Mouse (Mus musculus) heart, adult 2 months (tissue): ENCODE measurements at regions not wholly inside any gene's neighbourhood (a gene's known extent, or its start where the extent isn't known, plus 50 kb on each side); places are given as distances from the start of the nearest gene placed in this dataset.

Source experiments
- DNase-seq, 2 experiments: peaks; one replicate each; pipeline ENCODE4 v3.0.0; 2021
- H3K27ac ChIP-seq: fragments of 200-600 bp; 2 replicates; pipeline ENCODE4 v1.8.1; 2022
- H3K27me3 ChIP-seq: fragments of 200-500 bp; 2 replicates; pipeline ENCODE4 v1.6.1; 2012; ENCODE audit warnings: mild to moderate bottlenecking, low read length, inconsistent platforms, mixed read lengths; ENCODE audit not compliant: control insufficient read depth, insufficient read depth
- H3K36me3 ChIP-seq: fragments of 200-500 bp; 2 replicates; pipeline ENCODE4 v1.6.1; 2012; ENCODE audit warnings: low read length, inconsistent platforms; ENCODE audit not compliant: control insufficient read depth, insufficient read depth
- H3K4me1 ChIP-seq: fragments of 200-500 bp; 2 replicates; pipeline ENCODE4 v1.6.1; 2011; ENCODE audit warnings: low read length; ENCODE audit not compliant: control insufficient read depth, insufficient read depth
- H3K4me3 ChIP-seq: fragments of 200-600 bp; 2 replicates; pipeline ENCODE4 v1.8.1; 2022
- H3K79me2 ChIP-seq: fragments of 200-500 bp; replicated peaks from 2 replicates; pipeline ENCODE4 v1.6.1; 2012; ENCODE audit warnings: mild to moderate bottlenecking, inconsistent platforms, low read length, moderate library complexity, mixed read lengths; ENCODE audit not compliant: control insufficient read depth, insufficient read depth
- H3K9ac ChIP-seq: fragments of 200-500 bp; 2 replicates; pipeline ENCODE4 v1.6.1; 2012; ENCODE audit warnings: low read depth, mild to moderate bottlenecking, control low read depth, inconsistent platforms, low read length, mixed read lengths
- CTCF ChIP-seq: fragments of 200-600 bp; IDR thresholded peaks from 2 replicates; pipeline ENCODE4 v1.8.1; 2022; ENCODE audit warnings: antibody characterized with exemption, mild to moderate bottlenecking, moderate library complexity
- EP300 ChIP-seq: fragments of 200-500 bp; IDR thresholded peaks from 2 replicates; pipeline ENCODE4 v1.6.1; 2011; ENCODE audit warnings: low read depth, low read length, control low read depth; ENCODE audit not compliant: insufficient read depth
- POLR2A ChIP-seq: fragments of 200-500 bp; IDR thresholded peaks from 2 replicates; pipeline ENCODE4 v1.6.1; 2011; ENCODE audit warnings: mild to moderate bottlenecking, low read depth, low read length, control low read depth; ENCODE audit not compliant: insufficient read depth
- WGBS: fragments of 180-500 bp; shearing (Covaris S2); methylation state at CpG from one replicate; pipeline ENCODE4 v1.1.7; 2018; 5-methylcytosine and 5-hydroxymethylcytosine counted together
- intact Hi-C: fragments of 180-260 bp; cut with DNase I; formaldehyde crosslinking; loops from one replicate; pipeline ENCODE4 v1.15.1; 2025

DNA sequence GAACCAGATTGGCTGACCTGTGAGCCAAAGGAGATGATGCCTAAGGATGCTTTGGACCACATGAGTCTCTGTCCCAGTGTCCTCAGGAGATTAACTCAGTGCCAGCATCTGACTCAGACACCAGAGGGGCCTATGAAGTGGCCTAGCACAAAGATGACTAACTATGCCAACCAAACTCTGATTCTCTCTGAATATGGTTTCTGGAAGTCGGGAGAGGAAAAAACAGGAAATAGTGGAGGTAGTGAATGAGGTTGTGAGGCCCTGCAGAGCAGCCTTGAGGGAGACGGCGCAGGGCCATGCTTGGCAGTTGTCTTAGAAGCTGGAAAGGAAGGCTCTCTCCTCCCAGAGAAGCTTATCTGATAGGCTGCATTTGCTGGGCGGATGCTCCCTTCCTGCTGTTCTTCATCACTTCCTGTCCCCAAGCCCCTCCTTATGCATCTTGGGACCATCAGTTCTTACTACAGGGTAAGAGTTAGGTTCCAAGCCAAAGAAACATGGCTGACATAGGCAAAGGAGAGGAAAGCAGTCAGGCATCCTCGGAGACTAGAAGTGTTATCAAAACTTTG, 155.4 kb downstream of the Tle3 start:
- 43% methylated on average over 5 of the region's 5 CpGs for WGBS
- TF ChIP-seq POLR2A, result no peak
- no peak for TF ChIP-seq CTCF
- TF ChIP-seq EP300, result no peak
- Histone ChIP-seq H3K79me2 (no peaks in the 10 kb centered on the region), H3K4me3 (no peak overlapping the region), H3K27ac (no peak overlapping the region), H3K36me3 (no peaks in the 10 kb centered on the region), H3K9ac (no peak overlapping the region), H3K4me1 (no peaks in the 10 kb centered on the region; the same call in 1 of the 2 replicates), H3K27me3 (no peaks in the 10 kb centered on the region)
- intact Hi-C loops, result no loop called here
- DNase-seq, result no peak

DNA sequence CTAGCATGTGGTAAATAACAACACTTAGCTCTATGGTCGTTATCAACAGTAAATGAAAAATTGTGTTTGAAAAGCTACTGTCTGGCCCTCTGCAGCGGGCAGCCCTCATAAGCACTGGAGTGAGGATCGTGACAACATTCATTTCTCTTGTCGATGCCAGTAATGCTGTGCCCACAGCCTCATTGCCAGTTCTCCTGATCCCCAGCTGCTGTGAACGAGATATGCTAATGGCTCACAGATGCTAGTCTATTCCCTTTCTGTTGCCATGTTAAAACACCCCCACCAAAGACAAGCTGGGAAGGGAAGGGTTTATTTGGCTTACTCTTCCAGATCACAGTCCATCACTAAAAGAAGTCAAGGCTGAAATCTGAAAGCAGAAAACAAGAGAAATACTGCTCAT, 148.0 kb downstream of the Tle3 start:
- no peak for DNase-seq
- no peaks in the 10 kb centered on the region for H3K27me3 ChIP-seq
- H3K27ac ChIP-seq, result no peak overlapping the region
- intact Hi-C loops, result no loop called here
- TF ChIP-seq CTCF (no peak), EP300 (no peak), POLR2A (no peak)
- no peaks in the 10 kb centered on the region for H3K4me1 ChIP-seq
- H3K36me3 ChIP-seq, result no peaks in the 10 kb centered on the region
- no peak overlapping the region for H3K4me3 ChIP-seq
- no peak overlapping the region for H3K9ac ChIP-seq
- WGBS, result 90% methylated on average over 5 of the region's 5 CpGs
- no peaks in the 10 kb centered on the region for H3K79me2 ChIP-seq

DNA sequence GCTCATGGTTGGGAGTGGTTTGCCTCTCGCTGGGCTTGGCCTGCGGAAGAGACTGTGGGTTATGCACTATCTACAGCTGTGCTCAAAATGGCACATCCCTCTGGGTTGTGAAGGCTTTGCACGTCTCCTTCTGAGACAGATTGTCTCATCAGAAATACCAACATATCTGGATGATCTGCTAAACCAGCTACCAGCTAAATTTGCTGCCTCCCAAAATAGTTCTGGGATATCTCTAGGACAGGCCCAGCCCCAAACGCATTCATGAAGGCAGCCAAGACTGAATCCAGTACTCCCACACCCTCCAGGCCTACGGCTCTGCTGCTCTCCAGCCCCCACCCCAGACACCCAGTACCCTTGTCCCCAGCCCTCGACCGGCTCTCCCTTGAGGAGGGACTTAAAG, 145.7 kb downstream of the Tle3 start:
- no peak overlapping the region for H3K9ac ChIP-seq
- H3K27ac ChIP-seq, result no peak overlapping the region
- DNase-seq, result no peak
- no peaks in the 10 kb centered on the region for H3K79me2 ChIP-seq
- TF ChIP-seq EP300 (no peak), CTCF (no peak), POLR2A (no peak)
- no peak overlapping the region for H3K4me3 ChIP-seq
- intact Hi-C loops, result no loop called here
- 0 out of 2 replicates have a peak, but pooled peaks cover 2% of the 10 kb centered on the region for H3K27me3 ChIP-seq
- WGBS, result 64% methylated on average over 7 of the region's 7 CpGs
- no peaks in the 10 kb centered on the region for H3K36me3 ChIP-seq
- no peaks in the 10 kb centered on the region for H3K4me1 ChIP-seq

DNA sequence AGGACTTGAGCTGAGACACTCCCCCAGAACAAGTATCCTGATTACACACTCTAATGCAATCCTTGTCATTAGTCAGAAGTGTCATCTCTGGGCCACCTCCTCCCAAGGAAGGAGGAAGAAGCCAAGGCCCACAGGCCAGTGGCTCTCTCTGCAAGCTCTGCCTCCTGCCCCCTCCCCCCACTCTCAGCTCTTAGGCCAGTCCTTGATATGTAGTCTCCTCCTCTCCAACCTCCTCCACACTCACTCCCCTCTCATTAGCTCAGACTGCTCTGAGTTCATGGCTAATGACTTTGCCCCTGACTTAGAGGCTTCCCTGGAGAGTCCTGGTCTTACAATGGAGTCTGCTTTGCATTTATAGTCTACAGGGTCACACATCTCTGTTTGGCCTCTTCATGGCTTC, 139.3 kb downstream of the Tle3 start:
- Histone ChIP-seq H3K4me1 (no peaks in the 10 kb centered on the region), H3K27ac (no peak overlapping the region), H3K4me3 (no peak overlapping the region), H3K9ac (no peak overlapping the region), H3K79me2 (no peaks in the 10 kb centered on the region), H3K27me3 (peaks cover 10% of the 10 kb centered on the region; the same call in 1 of the 2 replicates), H3K36me3 (no peaks in the 10 kb centered on the region)
- TF ChIP-seq EP300 (no peak), CTCF (no peak), POLR2A (no peak)
- intact Hi-C loops, result no loop called here
- DNase-seq, result no peak

DNA sequence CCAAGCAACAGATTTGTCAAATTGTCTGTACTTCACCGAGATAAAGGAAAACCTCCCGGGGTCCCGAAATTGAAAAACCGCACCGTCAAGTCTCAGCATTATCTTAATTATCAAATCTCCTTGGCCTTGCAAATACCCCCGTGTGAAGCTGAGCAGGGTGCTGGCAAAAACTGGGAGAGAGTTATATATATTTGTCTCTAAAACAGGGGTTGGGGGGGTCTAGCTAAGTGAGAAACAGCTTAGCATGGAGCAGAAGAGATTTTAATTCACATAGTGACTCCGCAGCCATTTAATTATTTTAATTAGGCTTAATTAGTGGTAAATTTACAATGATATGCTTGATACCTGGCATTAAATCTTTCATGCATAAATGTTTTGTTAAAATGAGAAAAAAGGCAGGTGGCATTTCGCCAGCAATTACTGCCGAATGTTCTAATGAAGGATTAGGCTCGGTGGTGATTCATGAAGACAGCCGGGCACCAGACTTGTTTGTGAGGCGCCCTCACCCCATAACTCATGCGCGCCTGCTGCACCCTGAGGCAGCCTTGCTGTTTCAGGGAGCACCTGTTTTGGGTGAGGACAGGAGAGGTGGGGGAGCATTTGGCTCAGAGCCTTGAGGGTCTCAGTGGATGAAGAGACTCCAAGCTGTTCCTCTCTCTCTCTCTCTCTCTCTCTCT, 138.2 kb downstream of the Tle3 start:
- H3K27me3 ChIP-seq, result peaks cover 10% of the 10 kb centered on the region; the same call in 1 of the 2 replicates
- 40% methylated on average over 14 of the region's 14 CpGs for WGBS

DNA sequence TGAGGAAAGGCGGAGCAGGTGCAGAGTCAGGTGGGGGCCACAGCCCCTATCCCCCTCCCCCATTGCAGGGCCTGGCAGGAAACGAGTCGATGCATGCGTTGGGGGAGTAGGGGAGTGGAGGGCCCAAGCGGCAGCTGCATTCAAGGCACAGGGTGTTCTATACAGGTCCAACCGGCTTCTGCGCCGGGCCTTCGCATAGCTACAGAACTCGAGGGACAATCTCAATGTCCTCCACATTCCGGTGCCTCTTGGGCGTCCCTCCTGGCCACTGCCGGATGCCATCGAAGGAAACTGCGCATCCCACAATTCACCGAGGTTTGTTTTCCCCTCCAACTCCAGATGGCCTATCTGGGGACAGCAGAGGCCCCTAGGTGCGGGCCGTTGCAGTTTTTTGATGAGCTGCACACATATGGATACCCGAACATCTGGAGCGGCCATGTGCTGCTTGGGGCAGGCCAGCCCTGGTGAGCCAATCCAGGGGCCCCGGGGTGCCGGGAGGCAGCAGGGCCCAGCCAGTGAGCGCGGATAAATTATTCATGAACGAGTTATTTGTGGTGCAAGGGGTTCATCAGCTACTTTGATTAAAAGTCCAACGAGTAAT, 137.5 kb downstream of the Tle3 start:
- Histone ChIP-seq H3K27ac (no peak overlapping the region), H3K4me1 (no peaks in the 10 kb centered on the region), H3K27me3 (peaks cover 10% of the 10 kb centered on the region; the same call in 1 of the 2 replicates), H3K4me3 (no peak overlapping the region), H3K9ac (no peak overlapping the region), H3K36me3 (no peaks in the 10 kb centered on the region), H3K79me2 (no peaks in the 10 kb centered on the region)
- intact Hi-C loops, result no loop called here
- 26% methylated on average over 26 of the region's 26 CpGs for WGBS
- no peak for DNase-seq
- TF ChIP-seq POLR2A, result no peak
- TF ChIP-seq CTCF, result no peak
- TF ChIP-seq EP300, result no peak

More for the DNA sequence above, 138.2 kb downstream of the Tle3 start:
- TF ChIP-seq POLR2A, result no peak
- TF ChIP-seq CTCF, result no peak
- TF ChIP-seq EP300, result no peak
- Histone ChIP-seq H3K9ac (no peak overlapping the region), H3K4me3 (no peak overlapping the region), H3K27ac (no peak overlapping the region), H3K4me1 (no peaks in the 10 kb centered on the region), H3K79me2 (no peaks in the 10 kb centered on the region), H3K36me3 (no peaks in the 10 kb centered on the region)
- intact Hi-C loops, result no loop called here
- no peak for DNase-seq
